ENCODE assay signal across 8 mouse cellular contexts in genomic region chr8:71602666-71603334, GRCm38 (mm10). TPM values are rescaled to one million over a fixed set of nuclear protein-coding genes. Genes with fewer than 3 reads are reported as not detected.
A peak's percentile ranks its signal among the peaks of the same experiment; 100 is the strongest.
DNase-seq lines count a peak whose midpoint lies in the region; ATAC-seq lines count a peak whose summit lies in the region.

No protein-coding gene starts in this region.

- H3K27ac ChIP-seq in forebrain, embryonic 14.5 days (ENCODE audit: low read depth, low read length), result no peak overlapping the region
- H3K27ac ChIP-seq in limb, embryonic 12.5 days, result no peak overlapping the region
- no peak overlapping the region for H3K27ac ChIP-seq in midbrain, embryonic 11.5 days (ENCODE audit: low read depth, low read length)

- WGBS in forebrain, embryonic 14.5 days, result 3% methylated on average over 32 of the region's 32 CpGs
- under 1% methylated on average over 32 of the region's 32 CpGs for WGBS in limb, embryonic 12.5 days
- 3% methylated on average over 32 of the region's 32 CpGs for WGBS in midbrain, embryonic 11.5 days

- H3K4me2 ChIP-seq in forebrain, embryonic 14.5 days (ENCODE audit: low read length), result peak overlapping the region; percentile 52
- peak overlapping the region; percentile 78 for H3K4me2 ChIP-seq in limb, embryonic 12.5 days
- peak overlapping the region; percentile 38 for H3K4me2 ChIP-seq in midbrain, embryonic 11.5 days

- peaks cover 30% of the 10 kb centered on the region for H3K27me3 ChIP-seq in forebrain, embryonic 14.5 days (replicated peaks; ENCODE audit: control insufficient read depth, insufficient read depth, low read length)
- H3K27me3 ChIP-seq in limb, embryonic 12.5 days, result peaks cover 51% of the 10 kb centered on the region
- peaks cover 34% of the 10 kb centered on the region for H3K27me3 ChIP-seq in midbrain, embryonic 11.5 days (ENCODE audit: control insufficient read depth, insufficient read depth, low read length)

- no peaks in the 10 kb centered on the region; the same call in 1 of the 2 replicates for H3K4me1 ChIP-seq in forebrain, embryonic 14.5 days (ENCODE audit: control insufficient read depth, insufficient read depth, low read length)
- H3K4me1 ChIP-seq in limb, embryonic 12.5 days (replicated peaks), result peaks cover 17% of the 10 kb centered on the region
- H3K4me1 ChIP-seq in midbrain, embryonic 11.5 days (ENCODE audit: control insufficient read depth, insufficient read depth, low read length), result peaks cover 13% of the 10 kb centered on the region

- no peaks in the 10 kb centered on the region for H3K9me3 ChIP-seq in forebrain, embryonic 14.5 days (replicated peaks; ENCODE audit: control insufficient read depth, low read length)
- H3K9me3 ChIP-seq in limb, embryonic 12.5 days, result no peaks in the 10 kb centered on the region
- no peaks in the 10 kb centered on the region for H3K9me3 ChIP-seq in midbrain, embryonic 11.5 days (ENCODE audit: control insufficient read depth, low read length)

- H3K36me3 ChIP-seq in forebrain, embryonic 14.5 days (ENCODE audit: control insufficient read depth, insufficient read depth, low read length), result no peaks in the 10 kb centered on the region
- H3K36me3 ChIP-seq in limb, embryonic 12.5 days, result 0 out of 2 replicates have a peak, but pooled peaks cover 7% of the 10 kb centered on the region
- no peaks in the 10 kb centered on the region for H3K36me3 ChIP-seq in midbrain, embryonic 11.5 days (ENCODE audit: control insufficient read depth, insufficient read depth, low read length)

- DNase-seq in right cerebral cortex, postnatal 4 days, result peak; percentile 44
- DNase-seq in right cerebral cortex, postnatal 25 days, result no peak
- peak; percentile 34 for DNase-seq in forebrain, embryonic 14.5 days (ENCODE audit: low spot score)
- peak; percentile 73 for DNase-seq in heart, postnatal 4 days
- peak; percentile 93 for DNase-seq in midbrain, embryonic 11.5 days (ENCODE audit: low spot score, missing footprints)
- DNase-seq in testis, postnatal 10 days (ENCODE audit: low spot score), result peak; percentile 81
- DNase-seq in MN1 (ENCODE audit: low spot score), result no peak

- ATAC-seq in forebrain, embryonic 14.5 days, result peak; percentile 55
- peak; percentile 79 for ATAC-seq in limb, embryonic 12.5 days (ENCODE audit: insufficient number of reproducible peaks, insufficient read depth, low FRiP score, low TSS enrichment, low read depth)
- peak; percentile 72 for ATAC-seq in midbrain, embryonic 11.5 days (ENCODE audit: low FRiP score)

- H3K4me3 ChIP-seq in forebrain, embryonic 14.5 days (ENCODE audit: low read depth, low read length), result peak overlapping the region; percentile 28
- peak overlapping the region; percentile 45 for H3K4me3 ChIP-seq in limb, embryonic 12.5 days (replicated peaks)
- H3K4me3 ChIP-seq in midbrain, embryonic 11.5 days (ENCODE audit: low read depth, low read length), result peak overlapping the region; percentile 20

- peak overlapping the region; percentile 49 for H3K9ac ChIP-seq in forebrain, embryonic 14.5 days (ENCODE audit: low read length)
- H3K9ac ChIP-seq in limb, embryonic 12.5 days (replicated peaks), result peak overlapping the region; percentile 56
- H3K9ac ChIP-seq in midbrain, embryonic 11.5 days (ENCODE audit: low read length), result no peak overlapping the region

RNA-seq across cellular contexts. Expression of gene Fam129c, which starts 5.4 kb away (rescaled TPM):
- 4.1 and 4.5 TPM in 2 replicates for polyA plus RNA-seq in forebrain, embryonic 14.5 days (2014; fragmentation: Nextera tagmentation; extraction: Ambion mirVana)
- total RNA-seq in heart, postnatal 4 days (2021), result 1 to 10 TPM; 1.3 to 2.3 TPM
- polyA plus RNA-seq in limb, embryonic 12.5 days (2016; fragmentation: Nextera tagmentation; extraction: Ambion mirVana), result 4.6 and 6.6 TPM in 2 replicates
- polyA plus RNA-seq in midbrain, embryonic 11.5 days (2014; fragmentation: Nextera tagmentation; extraction: Ambion mirVana), result 3.2 and 3.6 TPM in 2 replicates

RNA-seq across cellular contexts. Expression of gene Colgalt1, which starts 8.0 kb away (rescaled TPM):
- 45.3 and 47.2 TPM in 2 replicates for polyA plus RNA-seq in forebrain, embryonic 14.5 days (2014; fragmentation: Nextera tagmentation; extraction: Ambion mirVana)
- total RNA-seq in heart, postnatal 4 days (2021), result 10 to 100 TPM; 48.0 to 50.3 TPM
- polyA plus RNA-seq in limb, embryonic 12.5 days (2016; fragmentation: Nextera tagmentation; extraction: Ambion mirVana), result 61.4 and 65.9 TPM in 2 replicates
- 39.5 and 42.8 TPM in 2 replicates for polyA plus RNA-seq in midbrain, embryonic 11.5 days (2014; fragmentation: Nextera tagmentation; extraction: Ambion mirVana)

RNA-seq across cellular contexts. Expression of gene Pgls, which starts 10.8 kb away (rescaled TPM):
- 233 and 279 TPM in 2 replicates for polyA plus RNA-seq in forebrain, embryonic 14.5 days (2014; fragmentation: Nextera tagmentation; extraction: Ambion mirVana)
- 10 to 100 TPM; 92.0 to 95.5 TPM for total RNA-seq in heart, postnatal 4 days (2021)
- 228 and 243 TPM in 2 replicates for polyA plus RNA-seq in limb, embryonic 12.5 days (2016; fragmentation: Nextera tagmentation; extraction: Ambion mirVana)
- 224 and 234 TPM in 2 replicates for polyA plus RNA-seq in midbrain, embryonic 11.5 days (2014; fragmentation: Nextera tagmentation; extraction: Ambion mirVana)

RNA-seq across cellular contexts. Expression of gene Slc27a1, which starts 34.1 kb away (rescaled TPM):
- 25.8 and 31.5 TPM in 2 replicates for polyA plus RNA-seq in forebrain, embryonic 14.5 days (2014; fragmentation: Nextera tagmentation; extraction: Ambion mirVana)
- 10 to 100 TPM; 77.0 to 80.3 TPM for total RNA-seq in heart, postnatal 4 days (2021)
- polyA plus RNA-seq in limb, embryonic 12.5 days (2016; fragmentation: Nextera tagmentation; extraction: Ambion mirVana), result 45.5 and 50.0 TPM in 2 replicates
- 8.6 and 12.4 TPM in 2 replicates for polyA plus RNA-seq in midbrain, embryonic 11.5 days (2014; fragmentation: Nextera tagmentation; extraction: Ambion mirVana)

RNA-seq across cellular contexts. Expression of gene Nxnl1, which starts 36.4 kb away (rescaled TPM):
- not detected in 2 replicates for polyA plus RNA-seq in forebrain, embryonic 14.5 days (2014; fragmentation: Nextera tagmentation; extraction: Ambion mirVana)
- total RNA-seq in heart, postnatal 4 days (2021), result not detected
- polyA plus RNA-seq in limb, embryonic 12.5 days (2016; fragmentation: Nextera tagmentation; extraction: Ambion mirVana), result not detected in 2 replicates
- not detected in 2 replicates for polyA plus RNA-seq in midbrain, embryonic 11.5 days (2014; fragmentation: Nextera tagmentation; extraction: Ambion mirVana)

Comparison
In these comparisons a context has a peak if more than half of its experiments do, and no peak if none do; other contexts are left out.
1. DNase-seq: peak in right cerebral cortex, postnatal 4 days (single experiment), forebrain, embryonic 14.5 days (single experiment), heart, postnatal 4 days (single experiment), midbrain, embryonic 11.5 days (single experiment) and testis, postnatal 10 days (single experiment); none in right cerebral cortex, postnatal 25 days (single experiment) and MN1 (single experiment).
2. Peak in every context shown above with its lines, with median percentiles within 50 percentile points of each other: ATAC-seq, H3K4me2 ChIP-seq and H3K4me3 ChIP-seq.